Mouse (Mus musculus) kidney, postnatal 10 days (tissue): ENCODE results near the gene Dnajb5.

Experiments
- DNase-seq: peaks from one replicate; pipeline ENCODE4 v3.0.0; 2021; ENCODE audit warnings: mixed read lengths

Gene Dnajb5

GRCm38 (mm10) chr4:42945043-42945442 lies 4.6 kb upstream of the Dnajb5 start:
- peak; percentile 78 for DNase-seq

- no peak for DNase-seq
These were observed 4.2 kb upstream of the Dnajb5 start for GRCm38 (mm10) chr4:42945445-42945844.

- peak; percentile 78 for DNase-seq
These were observed 3.7 kb upstream of the Dnajb5 start for GRCm38 (mm10) chr4:42945952-42946351.

- no peak for DNase-seq
These were observed 2.8 kb upstream of the Dnajb5 start for GRCm38 (mm10) chr4:42946733-42947290.

GRCm38 (mm10) chr4:42948527-42948926 lies 1.1 kb upstream of the Dnajb5 start:
- no peak for DNase-seq

GRCm38 (mm10) chr4:42949051-42949675 lies 451 bp upstream of the Dnajb5 start:
- no peak for DNase-seq

- DNase-seq, result peak; percentile 94
These were observed 498 bp downstream of the Dnajb5 start for GRCm38 (mm10) chr4:42950065-42950558.

- DNase-seq, result no peak
These were observed 1.9 kb downstream of the Dnajb5 start for GRCm38 (mm10) chr4:42951206-42952195.

- no peak for DNase-seq
These were observed 2.9 kb downstream of the Dnajb5 start for GRCm38 (mm10) chr4:42952563-42952962.

- DNase-seq, result peak; percentile 35
These were observed 4.0 kb downstream of the Dnajb5 start for GRCm38 (mm10) chr4:42953435-42954094.

- peak; percentile 87 for DNase-seq
These were observed 4.7 kb downstream of the Dnajb5 start for GRCm38 (mm10) chr4:42954297-42954696.

GRCm38 (mm10) chr4:42955200-42955599 lies 5.6 kb downstream of the Dnajb5 start:
- no peak for DNase-seq

- no peak for DNase-seq
These were observed 7.0 kb downstream of the Dnajb5 start for GRCm38 (mm10) chr4:42956581-42956980.

GRCm38 (mm10) chr4:42957306-42957705 lies 7.7 kb downstream of the Dnajb5 start:
- no peak for DNase-seq

GRCm38 (mm10) chr4:42957979-42958378 lies 8.4 kb downstream of the Dnajb5 start:
- DNase-seq, result no peak

GRCm38 (mm10) chr4:42958942-42959341 lies 9.3 kb downstream of the Dnajb5 start:
- no peak for DNase-seq

- DNase-seq, result no peak
These were observed 9.8 kb downstream of the Dnajb5 start for GRCm38 (mm10) chr4:42959382-42959781.

- peak; percentile 75 for DNase-seq
These were observed 12.0 kb downstream of the Dnajb5 start for GRCm38 (mm10) chr4:42961592-42961991.

GRCm38 (mm10) chr4:42963480-42963879 lies 13.9 kb downstream of the Dnajb5 start:
- peak; percentile 22 for DNase-seq

GRCm38 (mm10) chr4:42965039-42965719 lies 15.6 kb downstream of the Dnajb5 start:
- peak; percentile 56 for DNase-seq

- no peak for DNase-seq
These were observed 19.7 kb downstream of the Dnajb5 start, which contains the start of gene 1700022I11Rik for GRCm38 (mm10) chr4:42969304-42969703. TSS of gene 1700022I11Rik (plus strand) at chr4:42969604.

GRCm38 (mm10) chr4:42972952-42973351 lies 23.3 kb downstream of the Dnajb5 start:
- no peak for DNase-seq
